ENCODE assay signal across 11 mouse cellular contexts in the genomic region with DNA sequence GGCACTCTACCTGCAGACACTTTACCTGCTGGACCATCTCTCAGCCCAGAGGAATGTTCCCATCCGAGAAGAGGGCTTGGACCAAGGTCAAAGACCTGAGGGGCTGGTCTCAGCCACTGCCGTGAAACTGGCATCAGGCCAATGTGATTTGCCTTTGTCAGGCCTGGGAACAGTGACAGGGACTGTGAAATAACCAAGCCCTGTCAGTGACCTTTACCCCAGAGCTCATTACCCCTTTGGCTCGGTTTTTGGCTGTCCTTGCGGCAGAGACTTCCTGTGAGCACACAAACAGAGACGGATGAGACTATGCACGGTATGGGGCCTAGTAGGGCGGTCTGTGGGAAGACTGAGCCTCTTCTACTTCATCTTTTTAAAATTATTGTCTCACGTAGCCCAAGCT. TPM values are rescaled to one million over a fixed set of nuclear protein-coding genes. Genes with fewer than 3 reads are reported as not detected.
DNase-seq lines count a peak whose midpoint lies in the region; ATAC-seq and TF ChIP-seq lines count a peak whose summit lies in the region.
"Had no signal": no experiment of that assay in that cellular context is flagged by ENCODE, and none has a peak within 500 bp of the region (broad histone marks: within the 10 kb centered on the region; RNA-seq: fewer than 3 reads in every experiment).

No protein-coding gene starts in this region.

- H3K9ac ChIP-seq in intestine, postnatal 0 days (ENCODE audit: low read depth, low read length) = no peak overlapping the region
- no peak overlapping the region for H3K9ac ChIP-seq in hindbrain, embryonic 11.5 days (ENCODE audit: low read depth, low read length)

- H3K27ac ChIP-seq in gastrocnemius, adult 2 months = peak overlapping the region; percentile 5; the same call in 1 of the 2 replicates
- H3K27ac ChIP-seq in intestine, postnatal 0 days (ENCODE audit: low read depth, low read length) = no peak overlapping the region
- H3K27ac ChIP-seq in hindbrain, embryonic 11.5 days (ENCODE audit: low read depth, low read length) = no peak overlapping the region

- no peak overlapping the region for H3K4me3 ChIP-seq in gastrocnemius, adult 2 months
- no peak overlapping the region for H3K4me3 ChIP-seq in intestine, postnatal 0 days (ENCODE audit: low read depth, low read length)
- H3K4me3 ChIP-seq in hindbrain, embryonic 11.5 days (ENCODE audit: low read depth, low read length) = no peak overlapping the region
- H3K4me3 ChIP-seq: erythroblast, embryonic 14.5 days had no signal

- 30% methylated on average over 8 of the region's 8 CpGs for WGBS in intestine, postnatal 0 days
- 64% methylated on average over 8 of the region's 8 CpGs for WGBS in hindbrain, embryonic 11.5 days

- intact Hi-C loops in gastrocnemius, adult 2 months (cut with DNase I) = no loop called here
- intact Hi-C loops in gastrocnemius, postnatal 14 days (cut with DNase I; ENCODE audit: low total_unique reads) = no loop called here

- ATAC-seq in intestine, postnatal 0 days = 0 out of 2 replicates have a peak, but pooled peaks have one; percentile 25
- no peak for ATAC-seq in hindbrain, embryonic 11.5 days (ENCODE audit: low FRiP score)

- H3K36me3 ChIP-seq in intestine, postnatal 0 days (ENCODE audit: control insufficient read depth, insufficient read depth) = no peaks in the 10 kb centered on the region
- no peaks in the 10 kb centered on the region for H3K36me3 ChIP-seq in hindbrain, embryonic 11.5 days (ENCODE audit: control insufficient read depth, insufficient read depth, low read length)

- DNase-seq in gastrocnemius, adult 2 months = no peak
- DNase-seq in gastrocnemius, postnatal 14 days = no peak
- DNase-seq in adipocyte (ENCODE audit: low spot score) = peak; percentile 49
- peak; percentile 42 for DNase-seq in lung, postnatal 14 days
- no peak for DNase-seq in cerebellum, postnatal 10 days
- DNase-seq in urinary bladder, adult 2 months (ENCODE audit: low spot score) = no peak
- no peak for DNase-seq in hindbrain, embryonic 11.5 days (ENCODE audit: low spot score)

- peaks cover 10% of the 10 kb centered on the region; the same call in 1 of the 2 replicates for H3K4me1 ChIP-seq in intestine, postnatal 0 days (replicated peaks; ENCODE audit: control insufficient read depth, insufficient read depth, low read length)
- H3K4me1 ChIP-seq in hindbrain, embryonic 11.5 days (replicated peaks; ENCODE audit: control insufficient read depth, insufficient read depth, low read length) = no peaks in the 10 kb centered on the region

- no peaks in the 10 kb centered on the region for H3K27me3 ChIP-seq in intestine, postnatal 0 days (replicated peaks; ENCODE audit: control insufficient read depth, insufficient read depth, low read length)
- no peaks in the 10 kb centered on the region for H3K27me3 ChIP-seq in hindbrain, embryonic 11.5 days (ENCODE audit: control insufficient read depth, insufficient read depth, low read length)

- no peak for TF ChIP-seq CTCF in gastrocnemius, adult 2 months (IDR thresholded peaks at IDR 0.05)
- TF ChIP-seq CTCF in intestine, postnatal 0 days (IDR thresholded peaks at IDR 0.05; ENCODE audit: low read depth) = no peak

- H3K9me3 ChIP-seq in intestine, postnatal 0 days (ENCODE audit: control insufficient read depth) = no peaks in the 10 kb centered on the region
- no peaks in the 10 kb centered on the region for H3K9me3 ChIP-seq in hindbrain, embryonic 11.5 days (ENCODE audit: control insufficient read depth, low read length)

- no peak overlapping the region for H3K4me2 ChIP-seq in intestine, postnatal 0 days (replicated peaks; ENCODE audit: low read depth)
- H3K4me2 ChIP-seq in hindbrain, embryonic 11.5 days (replicated peaks; ENCODE audit: low read depth, low read length) = no peak overlapping the region

RNA-seq across cellular contexts. Expression of a gene that starts 19.1 kb away (rescaled TPM):
- total RNA-seq in gastrocnemius, adult 2 months (2021) = not detected
- total RNA-seq in gastrocnemius, postnatal 14 days (2021) = not detected
- 4.3 and 4.5 TPM in 2 replicates for polyA plus RNA-seq in intestine, postnatal 0 days (2015; fragmentation: Nextera tagmentation; extraction: Ambion mirVana)
- polyA plus RNA-seq in urinary bladder, adult 2 months (2012; rRNA removed) = 0.21 and 0.43 TPM in 2 replicates
- not detected in 2 replicates for polyA plus RNA-seq in hindbrain, embryonic 11.5 days (2014; fragmentation: Nextera tagmentation; extraction: Ambion mirVana)
- total RNA-seq: adrenal gland, postnatal 4 days; layer of hippocampus, adult 8-10 months had no signal
- polyA plus RNA-seq: erythroblast, embryonic 14.5 days had no signal

RNA-seq across cellular contexts. Expression of a gene that starts 19.2 kb away (rescaled TPM):
- not detected for total RNA-seq in gastrocnemius, adult 2 months (2021)
- total RNA-seq in gastrocnemius, postnatal 14 days (2021) = not detected
- polyA plus RNA-seq in intestine, postnatal 0 days (2015; fragmentation: Nextera tagmentation; extraction: Ambion mirVana) = not detected in 2 replicates
- not detected in 2 replicates for polyA plus RNA-seq in urinary bladder, adult 2 months (2012; rRNA removed)
- 0.15 TPM in 1 of 2 replicates, not detected in the other for polyA plus RNA-seq in hindbrain, embryonic 11.5 days (2014; fragmentation: Nextera tagmentation; extraction: Ambion mirVana)
- total RNA-seq: adrenal gland, postnatal 4 days; layer of hippocampus, adult 8-10 months had no signal
- polyA plus RNA-seq: erythroblast, embryonic 14.5 days had no signal

RNA-seq across cellular contexts. Expression of a gene that starts 47.7 kb away (rescaled TPM):
- total RNA-seq in gastrocnemius, adult 2 months (2021) = 100 to 1,000 TPM; 102 to 105 TPM
- total RNA-seq in gastrocnemius, postnatal 14 days (2021) = 100 to 1,000 TPM; 107 to 120 TPM
- polyA plus RNA-seq in intestine, postnatal 0 days (2015; fragmentation: Nextera tagmentation; extraction: Ambion mirVana) = 172 and 188 TPM in 2 replicates
- polyA plus RNA-seq in urinary bladder, adult 2 months (2012; rRNA removed) = 64.7 and 132 TPM in 2 replicates
- polyA plus RNA-seq in hindbrain, embryonic 11.5 days (2014; fragmentation: Nextera tagmentation; extraction: Ambion mirVana) = 342 and 368 TPM in 2 replicates

Comparison
In these comparisons a context has a peak if more than half of its experiments do, and no peak if none do; other contexts are left out.
1. DNase-seq: peak in adipocyte (single experiment) and lung, postnatal 14 days (single experiment); none in gastrocnemius, adult 2 months (single experiment), gastrocnemius, postnatal 14 days (single experiment), cerebellum, postnatal 10 days (0 of 2), urinary bladder, adult 2 months (single experiment) and hindbrain, embryonic 11.5 days (single experiment).